Mouse (Mus musculus) lung, adult 2 months (tissue): ENCODE data around the gene Nelfa. TPM values are rescaled to one million over a fixed set of nuclear protein-coding genes. Genes with fewer than 3 reads are reported as not detected.
"Not testable (repeated sequence)": the region's sequence is repeated elsewhere in the genome, so short reads cannot be mapped to it uniquely, and the experiment has no call there.

Source experiments
- DNase-seq: peaks from one replicate; pipeline ENCODE4 v3.0.0; 2022
- H3K4me1 ChIP-seq: fragments of 200-500 bp; 2 replicates; pipeline ENCODE4 v1.6.1; 2011; ENCODE audit warnings: low read length; ENCODE audit not compliant: control insufficient read depth, insufficient read depth
- H3K4me3 ChIP-seq: fragments of 200-500 bp; replicated peaks from 2 replicates; pipeline ENCODE3; 2011; ENCODE audit warnings: low read depth, mild to moderate bottlenecking, control low read depth, low read length; ENCODE audit errors: extremely low read depth
- CTCF ChIP-seq: fragments of 200-500 bp; IDR thresholded peaks from 2 replicates; pipeline ENCODE4 v1.5.1; 2011; ENCODE audit warnings: mild to moderate bottlenecking, low read length, control low read depth; ENCODE audit not compliant: insufficient read depth
- POLR2A ChIP-seq: fragments of 200-500 bp; IDR thresholded peaks from 2 replicates; pipeline ENCODE4 v1.6.1; 2011; ENCODE audit warnings: low read depth, mild to moderate bottlenecking, control low read depth, low read length, borderline replicate concordance; ENCODE audit errors: extremely low read depth
- WGBS: fragments of 180-500 bp; shearing (Covaris S2); methylation state at CpG from one replicate; pipeline ENCODE4 v1.1.7; 2018; 5-methylcytosine and 5-hydroxymethylcytosine counted together
- polyA plus RNA-seq: library from polyadenylated mRNA; depleted of rRNA; stranded (reverse); fragments of >200 nt; gene quantifications from 2 replicates; pipeline ENCODE4 v1.2.3, GENCODE M21; 2012

The Nelfa gene
- polyA plus RNA-seq, 1 experiment = 28.1 TPM

- Histone ChIP-seq H3K4me3 (no peak overlapping the region), H3K4me1 (no peaks in the 10 kb centered on the region; the same call in 1 of the 2 replicates)
- no peak for DNase-seq
- WGBS = 81% methylated on average over 1 of the region's 1 CpGs
- no peak for TF ChIP-seq POLR2A
- TF ChIP-seq CTCF = no peak
Measured at GRCm38 (mm10) chr5:33919466-33919865, 16.7 kb downstream of the Nelfa start.

- H3K4me3 ChIP-seq, DNase-seq, H3K4me1 ChIP-seq: not testable (repeated sequence)
- WGBS = 92% methylated on average over 2 of the region's 2 CpGs
Measured at GRCm38 (mm10) chr5:33916616-33917015, 19.6 kb downstream of the Nelfa start.

GRCm38 (mm10) chr5:33915031-33915430, 21.2 kb downstream of the Nelfa start:
- H3K4me1 ChIP-seq, H3K4me3 ChIP-seq, DNase-seq: not testable (repeated sequence)

GRCm38 (mm10) chr5:33903176-33903575, 33.0 kb downstream of the Nelfa start:
- no peaks in the 10 kb centered on the region for H3K4me1 ChIP-seq
- no peak overlapping the region for H3K4me3 ChIP-seq
- WGBS = 89% methylated on average over 9 of the region's 9 CpGs

GRCm38 (mm10) chr5:33902696-33903095, 33.5 kb downstream of the Nelfa start:
- Histone ChIP-seq H3K4me3 (no peak overlapping the region), H3K4me1 (no peaks in the 10 kb centered on the region)
- WGBS = 89% methylated on average over 2 of the region's 2 CpGs
- TF ChIP-seq CTCF (no peak), POLR2A (no peak)
- DNase-seq = no peak

More at GRCm38 (mm10) chr5:33903176-33903575, 33.0 kb downstream of the Nelfa start:
- DNase-seq = no peak
- TF ChIP-seq CTCF = no peak
- TF ChIP-seq POLR2A = no peak

GRCm38 (mm10) chr5:33901278-33901677, 34.9 kb downstream of the Nelfa start:
- WGBS = 75% methylated on average over 3 of the region's 3 CpGs
- H3K4me3 ChIP-seq = no peak overlapping the region
- no peak for TF ChIP-seq CTCF
- no peak for TF ChIP-seq POLR2A
- H3K4me1 ChIP-seq = no peaks in the 10 kb centered on the region
- DNase-seq = no peak

- Histone ChIP-seq H3K4me3 (no peak overlapping the region), H3K4me1 (no peaks in the 10 kb centered on the region)
- no peak for DNase-seq
- TF ChIP-seq POLR2A (no peak), CTCF (no peak)
- WGBS = 96% methylated on average over 9 of the region's 9 CpGs
Measured at GRCm38 (mm10) chr5:33900701-33901263, 35.4 kb downstream of the Nelfa start.

- H3K4me1 ChIP-seq = no peaks in the 10 kb centered on the region
- H3K4me3 ChIP-seq = no peak overlapping the region
- 90% methylated on average over 3 of the region's 3 CpGs for WGBS
- no peak for DNase-seq
- no peak for TF ChIP-seq CTCF
- no peak for TF ChIP-seq POLR2A
Measured at GRCm38 (mm10) chr5:33900101-33900500, 36.1 kb downstream of the Nelfa start.

- H3K4me1 ChIP-seq = no peaks in the 10 kb centered on the region
- H3K4me3 ChIP-seq = no peak overlapping the region
- DNase-seq = no peak
- 81% methylated on average over 3 of the region's 3 CpGs for WGBS
- TF ChIP-seq CTCF (no peak), POLR2A (no peak)
Measured at GRCm38 (mm10) chr5:33899245-33899644, 37.0 kb downstream of the Nelfa start.

GRCm38 (mm10) chr5:33898671-33899070, 37.5 kb downstream of the Nelfa start:
- Histone ChIP-seq H3K4me1 (no peaks in the 10 kb centered on the region), H3K4me3 (no peak overlapping the region)
- TF ChIP-seq POLR2A (no peak), CTCF (no peak)
- WGBS = 91% methylated on average over 9 of the region's 9 CpGs
- DNase-seq = no peak

GRCm38 (mm10) chr5:33897158-33897557, 39.1 kb downstream of the Nelfa start:
- no peak for DNase-seq
- 75% methylated on average over 2 of the region's 2 CpGs for WGBS
- TF ChIP-seq POLR2A (no peak), CTCF (no peak)
- no peak overlapping the region for H3K4me3 ChIP-seq
- H3K4me1 ChIP-seq = no peaks in the 10 kb centered on the region
